Mouse (Mus musculus): Measurements from ENCODE around the gene Fbxw9. TPM values are rescaled to one million over a fixed set of nuclear protein-coding genes. Genes with fewer than 3 reads are reported as not detected.
"Not testable (repeated sequence)": the region's sequence is repeated elsewhere in the genome, so short reads cannot be mapped to it uniquely, and the experiment has no call there.

The Fbxw9 gene
- total RNA-seq, 2 experiments from 2014 or later: 22.4 to 24.9 TPM

DNA sequence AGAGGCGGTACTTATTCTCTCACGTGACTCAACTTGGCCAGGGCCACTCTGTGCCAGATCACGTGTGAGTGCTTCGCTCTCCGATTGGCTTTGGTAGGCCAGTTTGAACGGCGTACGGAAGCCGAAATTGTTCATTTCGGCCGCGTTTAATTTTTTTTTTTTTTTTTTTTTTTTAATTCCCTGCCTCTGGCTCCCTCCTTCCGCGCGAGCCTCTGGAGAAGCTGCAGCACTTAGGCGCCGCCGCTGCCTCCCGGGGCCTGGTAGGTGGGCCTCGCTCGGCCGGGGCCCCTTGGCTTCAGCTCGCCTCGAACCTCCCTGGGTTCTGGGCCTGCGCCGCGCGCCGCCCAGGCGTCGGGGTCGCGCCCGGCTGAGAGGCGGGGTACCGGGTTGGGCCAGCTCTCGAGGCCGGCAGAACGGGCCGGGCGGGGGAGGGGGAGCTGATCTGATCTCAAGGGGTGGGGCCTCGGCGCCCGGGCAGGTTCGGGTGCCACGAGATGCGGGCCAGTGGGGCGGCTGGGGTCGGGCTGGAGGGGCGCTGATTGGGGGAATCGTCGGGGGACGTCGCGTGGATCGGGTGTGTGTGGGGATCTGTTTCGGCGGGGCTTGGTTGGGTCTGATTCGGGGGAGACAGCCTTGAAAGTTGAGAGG lies 23.0 kb upstream of the Fbxw9 start, which contains the start of gene Tnpo2:
Tnpo2 (plus strand) TSS at position 198 of the 648 bp plus-strand sequence.
- peak; percentile 94 for DNase-seq

DNA sequence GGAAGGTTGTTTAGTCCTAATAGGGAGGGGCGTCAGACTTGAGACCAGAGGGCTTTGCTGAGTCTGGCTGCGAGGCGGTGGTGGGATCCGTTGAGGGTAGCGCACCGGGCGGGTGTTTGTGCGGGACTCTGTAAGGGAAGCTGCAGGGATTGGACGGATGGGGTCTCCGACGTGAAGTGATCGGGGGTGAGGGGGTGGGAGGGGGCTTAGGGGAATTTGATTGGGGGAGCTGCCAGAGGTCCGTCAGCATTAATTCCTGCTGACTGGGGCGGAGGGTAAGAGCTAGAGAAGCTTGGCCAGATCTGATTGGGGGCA lies 22.5 kb upstream of the Fbxw9 start:
- no peak for DNase-seq

DNA sequence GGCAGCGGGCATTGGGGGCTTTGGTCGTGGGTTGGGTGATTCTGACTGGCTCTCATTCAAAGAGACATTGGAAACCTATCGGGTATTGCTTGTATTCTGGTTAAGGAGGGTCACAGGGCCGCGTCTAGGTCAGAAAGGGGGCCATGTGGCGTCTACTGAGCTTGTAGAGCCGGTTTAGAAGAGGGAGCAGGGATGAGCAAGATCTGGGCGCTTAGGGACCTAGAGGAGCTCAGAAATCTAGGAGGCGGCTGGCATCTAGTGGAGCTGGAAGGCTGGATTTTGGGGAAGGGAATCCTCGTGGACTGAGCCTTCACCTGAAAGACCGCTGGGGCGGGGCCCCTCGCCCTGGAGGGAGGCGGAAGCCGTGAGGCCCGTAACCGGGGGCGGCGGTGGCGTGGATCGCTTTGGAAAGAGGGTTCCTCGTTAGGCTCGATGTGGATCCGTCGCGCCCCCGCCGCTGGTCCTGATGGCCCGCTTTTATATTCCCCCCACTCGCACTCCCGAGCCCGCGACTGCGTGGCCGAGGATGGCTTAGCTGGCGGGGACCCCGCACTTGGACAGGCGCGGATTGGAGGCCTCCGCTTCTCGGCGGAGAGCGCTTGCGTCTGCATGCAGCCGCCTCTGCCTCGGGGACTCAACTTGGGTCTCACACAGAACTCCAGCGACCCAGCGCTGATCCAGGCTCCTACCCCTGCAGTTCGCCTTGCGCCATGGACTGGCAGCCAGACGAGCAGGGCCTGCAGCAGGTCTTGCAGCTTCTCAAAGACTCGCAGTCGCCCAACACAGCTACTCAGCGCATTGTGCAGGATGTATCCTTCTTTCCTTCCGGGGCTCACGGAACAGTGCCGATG lies 21.9 kb upstream of the Fbxw9 start:
- peak; percentile 68 for DNase-seq

DNA sequence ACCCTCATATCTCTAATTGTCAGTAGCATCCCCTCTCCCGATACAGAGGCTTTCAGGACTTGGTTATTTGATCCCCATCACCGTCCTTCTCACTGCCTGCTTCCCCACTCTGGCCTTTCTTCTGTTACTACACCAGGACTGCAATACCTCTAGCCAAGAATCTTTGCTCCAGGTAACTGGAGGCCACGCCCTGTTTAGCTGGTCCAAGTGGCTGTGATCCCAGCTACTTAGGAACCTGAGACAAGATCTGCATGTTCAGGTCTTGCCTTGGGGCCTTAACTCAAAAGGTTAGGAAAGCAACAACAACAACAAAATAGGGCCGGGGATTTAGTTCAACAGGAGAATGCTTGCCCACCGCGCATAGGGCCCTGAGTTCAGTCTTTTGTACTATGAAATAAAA lies 16.2 kb upstream of the Fbxw9 start:
- no peak for DNase-seq

DNA sequence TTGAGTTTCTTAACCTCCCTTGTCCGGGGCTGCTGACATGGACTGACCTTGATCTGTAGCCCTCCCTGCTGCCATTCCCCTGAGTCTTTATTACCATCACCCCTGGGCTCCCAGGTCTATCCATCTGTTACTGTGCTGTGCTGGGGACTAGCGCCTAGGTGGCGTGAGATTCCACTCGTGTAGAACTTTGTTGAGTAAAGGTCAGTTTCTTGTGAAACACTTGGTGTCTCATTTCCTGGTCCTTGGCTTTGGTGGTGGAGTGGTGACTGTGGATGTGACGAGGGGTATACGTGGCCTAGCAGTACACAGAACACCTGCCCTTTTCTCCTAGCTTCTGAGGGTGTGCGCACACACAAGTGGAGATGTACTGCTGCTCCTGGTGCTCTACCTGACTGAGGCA lies 2.5 kb upstream of the Fbxw9 start:
- DNase-seq: no peak

- DNase-seq: no peak
These were observed 2.7 kb downstream of the Fbxw9 start for GRCm38 (mm10) chr8:85062603-85063002.

DNA sequence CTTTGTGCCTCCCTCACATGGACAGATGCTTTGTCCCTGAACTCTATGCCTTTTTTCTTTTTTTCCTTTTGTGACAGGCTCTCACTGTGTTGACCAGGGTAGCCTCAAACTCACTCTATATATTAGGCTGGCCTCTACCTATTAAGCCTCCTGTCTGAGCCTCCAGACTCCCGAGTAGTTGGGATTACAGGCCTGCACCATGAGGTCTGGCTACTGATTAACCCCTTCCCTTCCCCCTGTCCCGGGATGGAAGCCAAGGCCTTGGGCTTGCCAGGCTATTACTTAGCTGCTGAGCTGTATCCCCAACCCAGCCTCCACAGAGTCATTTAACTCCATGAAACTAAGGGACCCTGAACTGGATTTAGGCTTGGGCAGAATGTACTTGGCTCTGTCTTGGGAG lies 5.4 kb downstream of the Fbxw9 start:
- peak; percentile 40 for DNase-seq

DNA sequence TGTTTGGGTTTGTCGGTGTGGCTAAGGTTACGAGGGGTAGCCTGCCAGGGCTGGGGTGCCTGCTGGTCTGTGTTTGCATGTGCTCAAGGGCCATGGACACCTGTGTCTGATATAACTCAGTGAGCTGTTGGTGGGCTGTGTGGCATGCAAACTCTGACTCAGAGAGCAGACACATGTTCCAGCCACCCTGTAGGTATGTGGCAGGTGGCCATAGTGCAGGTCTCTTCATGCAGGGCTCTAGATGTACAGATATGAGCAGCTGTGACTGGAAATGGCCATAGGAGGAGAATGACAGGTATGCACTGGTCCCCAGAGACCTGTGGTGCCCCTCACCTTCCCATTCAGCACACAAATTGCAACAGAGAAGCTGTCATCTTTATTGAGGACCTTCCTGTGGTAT lies 7.3 kb downstream of the Fbxw9 start:
- no peak for DNase-seq

DNA sequence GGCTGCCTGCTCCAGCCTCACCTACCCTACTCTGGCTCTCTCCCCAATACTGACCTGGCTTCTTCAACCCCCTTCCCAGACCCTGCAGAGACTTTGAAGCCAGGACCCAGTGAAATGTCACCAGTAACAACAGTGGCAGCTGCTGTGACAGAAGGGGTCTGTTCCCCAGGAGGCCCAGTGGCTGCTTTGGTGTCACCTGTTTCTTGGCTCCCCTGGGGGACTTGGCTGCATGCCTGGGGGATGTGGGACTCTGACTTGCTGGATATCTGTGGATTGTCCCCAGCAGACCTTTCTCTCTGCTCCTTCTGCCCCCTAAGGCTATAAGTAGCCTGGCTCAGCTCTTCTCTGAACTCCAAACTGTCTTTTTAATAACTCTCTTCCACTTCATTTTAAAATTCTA lies 8.1 kb downstream of the Fbxw9 start, which contains the start of gene Gm5741:
Gm5741 (minus strand) TSS at position 1 of the 400 bp plus-strand sequence.
- DNase-seq: no peak

- no peak for DNase-seq
These were observed 11.2 kb downstream of the Fbxw9 start for GRCm38 (mm10) chr8:85071041-85071440.

DNA sequence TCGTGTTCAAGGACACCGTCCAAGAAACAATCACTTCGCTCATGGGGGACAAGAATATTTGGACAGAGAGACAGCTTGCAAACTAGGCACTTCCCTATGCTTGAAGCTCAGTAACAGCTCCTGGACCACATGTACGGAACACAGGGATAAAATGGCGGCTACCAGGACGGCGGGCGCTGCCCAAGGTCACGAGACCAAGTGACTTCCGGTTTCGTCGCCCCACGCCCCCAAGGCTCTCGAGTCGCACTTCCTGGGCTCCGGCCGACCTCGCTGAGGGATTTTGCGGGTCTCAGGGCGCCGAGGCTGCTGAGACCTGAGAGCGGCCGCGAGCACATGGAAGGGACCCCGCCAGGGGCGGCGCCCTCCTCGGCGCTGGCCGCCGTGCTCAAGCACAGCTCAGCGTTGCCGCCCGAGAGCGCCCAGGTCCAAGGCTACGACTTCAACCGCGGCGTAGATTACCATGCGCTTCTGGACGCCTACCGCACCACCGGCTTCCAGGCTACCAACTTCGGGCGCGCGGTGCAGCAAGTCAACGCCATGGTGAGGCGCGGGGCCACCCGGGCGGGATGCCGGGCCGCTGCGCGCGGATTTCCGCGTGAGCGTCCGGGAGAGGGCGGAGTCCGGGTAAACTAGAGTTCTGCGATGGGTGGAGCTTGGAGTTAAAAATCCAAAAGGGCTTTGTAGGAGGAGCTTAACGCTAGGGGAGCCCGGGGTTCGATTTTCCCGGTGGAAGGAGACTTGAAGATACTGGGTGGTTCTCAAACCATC lies 11.8 kb downstream of the Fbxw9 start, which contains the start of gene Dhps:
Dhps (plus strand) TSS at position 244 of the 768 bp plus-strand sequence.
- DNase-seq: peak; percentile 93

GRCm38 (mm10) chr8:85072364-85072929 lies 12.6 kb downstream of the Fbxw9 start:
- no peak for DNase-seq

DNA sequence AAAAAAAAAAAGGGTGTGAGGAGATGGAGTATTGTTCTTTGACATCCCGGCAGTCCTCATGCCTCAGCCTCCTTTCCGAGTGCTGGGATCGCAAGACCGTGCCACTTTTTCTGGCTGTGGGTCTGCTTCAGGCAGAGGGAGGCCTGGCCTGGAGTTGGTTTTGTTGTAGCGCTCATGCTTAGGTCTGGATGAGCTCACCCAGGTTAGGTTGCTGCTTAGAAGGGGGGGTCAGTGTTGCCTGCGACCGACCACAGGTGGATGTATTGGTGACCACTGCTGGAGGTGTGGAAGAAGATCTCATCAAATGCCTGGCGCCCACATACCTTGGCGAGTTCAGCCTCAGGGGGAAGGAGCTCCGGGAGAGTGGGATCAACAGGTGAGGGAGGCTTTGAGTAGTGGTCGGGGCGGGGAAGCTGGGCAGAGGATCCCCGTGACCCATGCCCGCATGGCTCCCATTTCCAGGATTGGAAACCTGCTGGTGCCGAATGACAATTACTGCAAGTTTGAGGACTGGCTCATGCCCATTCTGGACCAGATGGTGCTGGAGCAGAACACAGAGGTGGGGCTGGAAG lies 13.3 kb downstream of the Fbxw9 start:
- no peak for DNase-seq

DNA sequence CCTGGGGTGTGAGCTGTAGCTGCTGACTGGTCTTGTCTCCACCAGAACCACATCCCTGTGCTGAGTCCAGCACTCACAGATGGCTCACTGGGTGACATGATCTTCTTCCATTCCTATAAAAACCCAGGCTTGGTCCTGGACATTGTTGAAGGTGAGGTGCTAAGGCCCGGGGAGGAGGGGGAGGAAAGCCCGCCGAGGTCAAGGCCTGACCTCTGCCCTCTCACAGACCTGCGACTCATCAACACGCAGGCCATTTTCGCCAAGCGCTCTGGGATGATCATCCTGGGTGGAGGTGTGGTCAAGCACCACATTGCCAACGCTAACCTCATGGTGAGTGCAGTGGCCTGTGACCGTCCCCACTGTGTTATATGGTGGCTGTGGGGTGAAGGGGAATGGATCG lies 14.3 kb downstream of the Fbxw9 start:
- DNase-seq: no peak

DNA sequence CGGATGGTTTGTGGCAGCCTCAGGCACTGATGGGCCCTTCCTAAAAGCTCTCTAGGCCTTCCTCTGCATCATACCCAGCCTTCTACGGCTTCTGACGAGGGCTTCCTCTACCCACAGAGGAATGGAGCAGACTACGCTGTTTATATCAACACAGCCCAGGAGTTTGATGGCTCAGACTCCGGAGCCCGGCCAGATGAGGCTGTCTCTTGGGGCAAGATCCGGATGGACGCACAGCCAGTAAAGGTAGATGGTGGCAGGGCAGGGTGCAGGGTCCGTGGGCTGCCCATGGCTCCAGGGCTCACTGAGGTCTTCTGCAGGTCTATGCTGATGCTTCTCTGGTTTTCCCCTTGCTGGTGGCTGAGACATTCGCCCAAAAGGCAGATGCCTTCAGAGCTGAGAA lies 14.8 kb downstream of the Fbxw9 start:
- no peak for DNase-seq

DNA sequence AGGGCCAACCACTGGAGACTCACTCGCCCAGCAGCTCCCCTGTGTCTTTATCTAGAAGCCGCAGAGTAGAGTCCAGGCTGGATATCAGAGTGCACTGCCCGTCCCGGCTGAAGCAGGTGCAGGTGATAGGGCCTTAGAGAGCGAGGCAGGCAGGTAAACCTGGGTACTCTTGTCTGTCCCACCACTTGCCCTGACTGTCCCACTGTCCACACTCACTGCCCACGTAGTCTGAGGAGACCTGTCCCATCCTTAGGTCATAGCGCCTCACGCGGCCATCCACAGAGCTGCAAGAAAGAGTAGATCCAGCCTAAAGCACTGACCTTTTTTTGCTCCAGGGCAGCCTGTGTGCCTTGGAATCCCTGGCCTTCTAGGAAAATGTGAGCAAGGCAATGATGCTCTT lies 16.1 kb downstream of the Fbxw9 start:
- peak; percentile 53 for DNase-seq

DNA sequence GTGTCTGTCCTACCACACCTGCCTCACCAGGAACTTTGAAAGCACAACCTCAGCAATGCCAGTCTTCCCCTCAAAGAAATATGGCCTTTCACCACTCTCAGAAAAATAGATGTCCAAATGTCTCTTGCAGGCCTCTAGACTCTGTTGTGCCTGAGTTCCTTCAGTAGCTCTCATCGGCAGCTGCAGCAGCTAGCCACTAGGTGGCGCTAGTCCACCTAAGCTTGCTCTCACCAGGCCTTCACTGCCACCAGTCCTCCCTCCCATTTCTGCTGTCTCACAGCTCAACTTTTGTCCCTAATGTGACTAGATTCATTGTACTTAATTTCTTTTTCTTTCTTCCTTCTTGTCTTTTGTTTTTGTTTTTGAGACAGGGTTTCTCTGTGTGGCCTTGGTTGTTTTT lies 17.1 kb downstream of the Fbxw9 start:
- peak; percentile 85 for DNase-seq

- no peak for DNase-seq
These were observed 20.3 kb downstream of the Fbxw9 start for GRCm38 (mm10) chr8:85080214-85080531.

- peak; percentile 65 for DNase-seq
These were observed 20.8 kb downstream of the Fbxw9 start, which contains the start of gene Wdr83os for GRCm38 (mm10) chr8:85080532-85081215. TSS of gene Wdr83os (plus strand) at chr8:85080740.

- peak; percentile 54 for DNase-seq
These were observed 21.3 kb downstream of the Fbxw9 start, which contains the start of gene Wdr83 for GRCm38 (mm10) chr8:85081216-85081555. TSS of gene Wdr83 (minus strand) at chr8:85081306.

DNA sequence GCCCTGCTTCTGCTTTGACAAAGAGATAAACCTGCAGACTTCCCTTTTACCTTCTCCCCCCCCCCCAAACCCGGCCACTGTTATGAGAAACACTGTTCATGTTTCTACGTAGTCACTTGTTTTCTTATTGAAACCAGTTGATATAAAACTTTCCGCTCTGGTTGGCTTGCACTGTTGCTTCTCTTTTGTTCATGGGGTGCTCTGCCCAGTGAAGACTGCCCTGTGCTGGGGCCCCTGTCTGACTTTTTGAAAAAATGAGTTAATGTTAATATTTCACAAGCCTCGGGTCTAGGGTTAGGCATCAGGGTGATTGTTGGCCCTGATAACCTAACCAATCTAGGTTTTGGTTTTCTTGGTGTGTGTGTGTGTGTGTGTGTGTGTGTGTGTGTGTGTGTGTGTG lies 22.3 kb downstream of the Fbxw9 start:
- not testable (repeated sequence) for DNase-seq
